8 mouse cellular contexts compared by ENCODE assay signal in the genomic region with DNA sequence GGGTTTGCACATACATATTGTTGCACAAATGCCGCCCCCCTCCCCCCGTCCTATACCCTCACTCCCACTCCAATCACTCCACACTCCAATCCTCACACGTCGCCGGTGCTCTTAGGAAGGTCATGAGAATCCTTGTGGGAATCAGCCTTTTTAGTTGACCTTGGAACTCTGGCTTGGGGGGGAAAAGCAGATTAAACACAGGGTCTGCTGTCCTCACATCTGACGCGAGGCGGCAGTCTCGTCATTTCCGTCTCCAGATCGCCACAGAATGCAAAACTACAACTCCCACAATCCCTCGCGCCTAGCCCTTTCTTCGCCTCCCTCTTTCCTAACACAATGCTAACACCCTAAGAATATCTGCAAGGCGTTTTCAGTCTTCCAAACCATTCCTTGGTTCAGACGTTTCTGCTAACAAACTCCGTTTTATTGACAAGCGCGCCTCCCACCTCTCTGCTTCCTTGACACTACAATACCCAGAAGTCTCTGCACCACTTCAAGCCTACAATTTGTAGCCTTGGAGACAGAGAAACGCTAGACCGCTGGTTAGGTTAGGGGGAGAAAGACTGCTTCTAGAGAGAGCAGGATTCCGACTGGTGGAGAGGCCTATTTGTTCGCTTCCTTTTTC. TPM values are rescaled to one million over a fixed set of nuclear protein-coding genes. Genes with fewer than 3 reads are reported as not detected.
DNase-seq lines count a peak whose midpoint lies in the region; ATAC-seq and TF ChIP-seq lines count a peak whose summit lies in the region.

No protein-coding gene starts in this region.

- H3K4me2 ChIP-seq in forebrain, embryonic 15.5 days (replicated peaks) = peak overlapping the region; percentile 51
- peak overlapping the region; percentile 69 for H3K4me2 ChIP-seq in lung, embryonic 14.5 days

- H3K4me3 ChIP-seq in ES-E14 (ENCODE audit: insufficient read depth in 1 of 2, low read depth in 1 of 2, low read length in 2 of 2, poor library complexity in 1 of 2, severe bottlenecking in 1 of 2) = peak overlapping the region; percentile 72 to 78
- H3K4me3 ChIP-seq in forebrain, embryonic 15.5 days = peak overlapping the region; percentile 59
- peak overlapping the region; percentile 74 for H3K4me3 ChIP-seq in layer of hippocampus, adult 2 months
- H3K4me3 ChIP-seq in lung, embryonic 14.5 days (ENCODE audit: low read depth, low read length) = peak overlapping the region; percentile 47
- peak overlapping the region; percentile 66 for H3K4me3 ChIP-seq in olfactory bulb, adult 2 months (ENCODE audit: insufficient read depth, low read depth, low read length)
- H3K4me3 ChIP-seq in thymus, adult 2 months (ENCODE audit: control insufficient read depth, insufficient read depth, low read length) = peak overlapping the region; percentile 70

- 1% methylated on average over 23 of the region's 23 CpGs for WGBS in forebrain, embryonic 15.5 days
- WGBS in lung, embryonic 14.5 days = 2% methylated on average over 23 of the region's 23 CpGs
- under 1% methylated on average over 23 of the region's 23 CpGs for WGBS in olfactory bulb, adult 2 months
- WGBS in thymus, adult 2 months = 0% methylated on average over 23 of the region's 23 CpGs

- peak; percentile 65 for TF ChIP-seq CTCF in layer of hippocampus, adult 2 months (conservative IDR thresholded peaks at IDR 0.05)
- TF ChIP-seq CTCF in lung, embryonic 14.5 days (IDR thresholded peaks at IDR 0.05; ENCODE audit: low read depth) = peak; percentile 59
- TF ChIP-seq CTCF in olfactory bulb, adult 2 months (IDR thresholded peaks at IDR 0.05; ENCODE audit: insufficient read depth, low read depth, low read length) = peak; percentile 55
- TF ChIP-seq CTCF in thymus, adult 2 months (IDR thresholded peaks at IDR 0.05; ENCODE audit: borderline replicate concordance, control insufficient read depth, extremely low read depth, insufficient read depth, low read length, poor library complexity) = peak; percentile 59; the same call in 1 of the 2 replicates

- in situ Hi-C loops in ES-E14 (cut with MboI; ENCODE audit: low sequenced_read_pairs in 2 of 2, unreplicated experiment in 2 of 2) = no loop called here

- H3K9me3 ChIP-seq in ES-E14 (ENCODE audit: control insufficient read depth, insufficient read depth, low read depth, low read length) = no peaks in the 10 kb centered on the region
- no peaks in the 10 kb centered on the region for H3K9me3 ChIP-seq in forebrain, embryonic 15.5 days
- H3K9me3 ChIP-seq in lung, embryonic 14.5 days (ENCODE audit: low read depth, low read length) = no peaks in the 10 kb centered on the region

- H3K27ac ChIP-seq in ES-E14 (ENCODE audit: insufficient read depth, low read depth, low read length, poor library complexity, severe bottlenecking) = peak overlapping the region; percentile 40; the same call in 1 of the 2 replicates
- peak overlapping the region; percentile 94 for H3K27ac ChIP-seq in forebrain, embryonic 15.5 days (replicated peaks)
- peak overlapping the region; percentile 98 for H3K27ac ChIP-seq in layer of hippocampus, adult 2 months
- peak overlapping the region; percentile 80 for H3K27ac ChIP-seq in lung, embryonic 14.5 days (ENCODE audit: low read depth)
- peak overlapping the region; percentile 87 for H3K27ac ChIP-seq in olfactory bulb, adult 2 months (ENCODE audit: insufficient read depth, low read depth, low read length)
- H3K27ac ChIP-seq in thymus, adult 2 months (ENCODE audit: control insufficient read depth, insufficient read depth, low read length) = peak overlapping the region; percentile 28

- TF ChIP-seq POLR2A in olfactory bulb, adult 2 months (IDR thresholded peaks at IDR 0.05; ENCODE audit: insufficient read depth, low read depth, low read length) = peak; percentile 36; the same call in 1 of the 2 replicates
- TF ChIP-seq POLR2A in thymus, adult 2 months (IDR thresholded peaks at IDR 0.05; ENCODE audit: control insufficient read depth, extremely low read depth, insufficient read depth, low read length, poor library complexity) = peak; percentile 35; the same call in 1 of the 2 replicates

- ATAC-seq in forebrain, embryonic 15.5 days (replicated peaks) = peak; percentile 78
- ATAC-seq in lung, embryonic 14.5 days (ENCODE audit: insufficient read depth) = peak; percentile 69

- no peaks in the 10 kb centered on the region for H3K36me3 ChIP-seq in ES-E14 (ENCODE audit: control insufficient read depth, insufficient read depth, low read length, poor library complexity, severe bottlenecking)
- no peaks in the 10 kb centered on the region for H3K36me3 ChIP-seq in forebrain, embryonic 15.5 days
- H3K36me3 ChIP-seq in lung, embryonic 14.5 days (ENCODE audit: insufficient read depth) = no peaks in the 10 kb centered on the region
- no peaks in the 10 kb centered on the region for H3K36me3 ChIP-seq in thymus, adult 2 months (ENCODE audit: control insufficient read depth, insufficient read depth, low read length)

- no peaks in the 10 kb centered on the region for H3K27me3 ChIP-seq in forebrain, embryonic 15.5 days
- H3K27me3 ChIP-seq in lung, embryonic 14.5 days (ENCODE audit: insufficient read depth, low read length) = no peaks in the 10 kb centered on the region
- no peaks in the 10 kb centered on the region for H3K27me3 ChIP-seq in thymus, adult 2 months (ENCODE audit: control insufficient read depth, insufficient read depth, low read length)

- H3K4me1 ChIP-seq in ES-E14 (ENCODE audit: control insufficient read depth in 2 of 2, insufficient read depth in 2 of 2, low read length in 2 of 2, poor library complexity in 1 of 2) = peaks cover 3 to 5% of the 10 kb centered on the region in 2 experiments; a peak in 2 of 4 replicates
- peaks cover 28% of the 10 kb centered on the region for H3K4me1 ChIP-seq in forebrain, embryonic 15.5 days
- H3K4me1 ChIP-seq in lung, embryonic 14.5 days (ENCODE audit: insufficient read depth) = 0 out of 2 replicates have a peak, but pooled peaks cover 3% of the 10 kb centered on the region
- peaks cover 3% of the 10 kb centered on the region; the same call in 1 of the 2 replicates for H3K4me1 ChIP-seq in olfactory bulb, adult 2 months (ENCODE audit: control insufficient read depth, insufficient read depth, low read length)
- peaks cover 13% of the 10 kb centered on the region for H3K4me1 ChIP-seq in thymus, adult 2 months (replicated peaks; ENCODE audit: control insufficient read depth, insufficient read depth, low read length)

- intact Hi-C loops in heart, postnatal 36 days (cut with DNase I) = loop anchor here (2.0 to 10.0 kb wide), 5 partner anchors 43 to 841 kb away; a partner anchor contains a TSS

- DNase-seq in ES-E14 (ENCODE audit: low read depth, low spot score) = peak; percentile 86
- peak; percentile 70 for DNase-seq in cerebellum, adult 11 months
- DNase-seq in heart, postnatal 36 days = peak; percentile 74 to 79
- DNase-seq in layer of hippocampus, adult 2 months (ENCODE audit: low spot score in 2 of 2) = peak; percentile 75 to 86
- DNase-seq in lung, embryonic 14.5 days = peak; percentile 92
- peak; percentile 80 for DNase-seq in thymus, adult 2 months

- peak overlapping the region; percentile 80 for H3K9ac ChIP-seq in ES-E14 (ENCODE audit: insufficient read depth, low read depth, low read length, poor library complexity, severe bottlenecking)
- H3K9ac ChIP-seq in forebrain, embryonic 15.5 days (replicated peaks) = peak overlapping the region; percentile 61
- H3K9ac ChIP-seq in lung, embryonic 14.5 days = peak overlapping the region; percentile 65

TF ChIP-seq in ES-E14, 5 proteins besides CTCF, POLR2A, EP300 and RAD21:
- peak; percentile 96 for TF ChIP-seq HCFC1 (IDR thresholded peaks at IDR 0.05; ENCODE audit: borderline replicate concordance, insufficient read depth, low read length)
- no peak for TF ChIP-seq ZNF384 (IDR thresholded peaks at IDR 0.05; ENCODE audit: low read depth, low read length)
- no peak for TF ChIP-seq CHD2 (IDR thresholded peaks at IDR 0.05; ENCODE audit: low read depth, low read length)

RNA-seq across cellular contexts. Expression of a gene that starts 2.8 kb away (rescaled TPM):
- total RNA-seq in ES-E14 (2012; rRNA removed) = 2.3 and 3.2 TPM in 2 replicates
- 15.2 and 15.8 TPM in 2 replicates for polyA plus RNA-seq in forebrain, embryonic 15.5 days (2015; fragmentation: Nextera tagmentation; extraction: Ambion mirVana)
- total RNA-seq in heart, postnatal 36 days (2021) = 1 to 10 TPM; 3.4 to 4.0 TPM
- 10 to 100 TPM; 17.8 to 18.3 TPM for total RNA-seq in layer of hippocampus, adult 2 months (2021)
- polyA plus RNA-seq in lung, embryonic 14.5 days (2014; fragmentation: Nextera tagmentation; extraction: Ambion mirVana) = 5.8 and 6.0 TPM in 2 replicates
- polyA plus RNA-seq in olfactory bulb, adult 2 months (2012; ENCODE audit: insufficient read depth, insufficient read length, low replicate concordance, missing spikeins) = not detected in 2 replicates
- polyA plus RNA-seq in thymus, adult 2 months (2012; rRNA removed) = 2.4 and 2.9 TPM in 2 replicates

RNA-seq across cellular contexts. Expression of a gene that starts 31.1 kb away (rescaled TPM):
- total RNA-seq in ES-E14 (2012; rRNA removed) = 9.7 and 12.4 TPM in 2 replicates
- polyA plus RNA-seq in forebrain, embryonic 15.5 days (2015; fragmentation: Nextera tagmentation; extraction: Ambion mirVana) = 0.38 TPM in 1 of 2 replicates, not detected in the other
- not detected for total RNA-seq in heart, postnatal 36 days (2021)
- not detected for total RNA-seq in layer of hippocampus, adult 2 months (2021)
- polyA plus RNA-seq in lung, embryonic 14.5 days (2014; fragmentation: Nextera tagmentation; extraction: Ambion mirVana) = not detected in 2 replicates
- not detected in 2 replicates for polyA plus RNA-seq in olfactory bulb, adult 2 months (2012; ENCODE audit: insufficient read depth, insufficient read length, low replicate concordance, missing spikeins)
- polyA plus RNA-seq in thymus, adult 2 months (2012; rRNA removed) = not detected in 2 replicates

RNA-seq across cellular contexts. Expression of a gene that starts 47.5 kb away (rescaled TPM):
- total RNA-seq in ES-E14 (2012; rRNA removed) = 3.2 and 3.6 TPM in 2 replicates
- 12.3 and 13.8 TPM in 2 replicates for polyA plus RNA-seq in forebrain, embryonic 15.5 days (2015; fragmentation: Nextera tagmentation; extraction: Ambion mirVana)
- 1 to 10 TPM; 1.1 to 1.8 TPM for total RNA-seq in heart, postnatal 36 days (2021)
- total RNA-seq in layer of hippocampus, adult 2 months (2021) = 10 to 100 TPM; 13.3 to 14.4 TPM
- polyA plus RNA-seq in lung, embryonic 14.5 days (2014; fragmentation: Nextera tagmentation; extraction: Ambion mirVana) = 5.3 and 6.6 TPM in 2 replicates
- not detected in 2 replicates for polyA plus RNA-seq in olfactory bulb, adult 2 months (2012; ENCODE audit: insufficient read depth, insufficient read length, low replicate concordance, missing spikeins)
- polyA plus RNA-seq in thymus, adult 2 months (2012; rRNA removed) = 0.82 and 0.99 TPM in 2 replicates

RNA-seq across cellular contexts. Expression of a gene that starts 60.0 kb away (rescaled TPM):
- 2.5 and 2.9 TPM in 2 replicates for total RNA-seq in ES-E14 (2012; rRNA removed)
- polyA plus RNA-seq in forebrain, embryonic 15.5 days (2015; fragmentation: Nextera tagmentation; extraction: Ambion mirVana) = 5.7 and 6.0 TPM in 2 replicates
- total RNA-seq in heart, postnatal 36 days (2021) = under 1 TPM; 0.16 to 0.33 TPM
- total RNA-seq in layer of hippocampus, adult 2 months (2021) = 1 to 10 TPM; 7.1 to 8.3 TPM
- polyA plus RNA-seq in lung, embryonic 14.5 days (2014; fragmentation: Nextera tagmentation; extraction: Ambion mirVana) = 1.2 and 1.6 TPM in 2 replicates
- not detected in 2 replicates for polyA plus RNA-seq in olfactory bulb, adult 2 months (2012; ENCODE audit: insufficient read depth, insufficient read length, low replicate concordance, missing spikeins)
- 0.18 and 0.22 TPM in 2 replicates for polyA plus RNA-seq in thymus, adult 2 months (2012; rRNA removed)

Comparison
In these comparisons a context has a peak if more than half of its experiments do, and no peak if none do; other contexts are left out.
1. Peak in every context shown above with its lines: DNase-seq, ATAC-seq, H3K4me3 ChIP-seq and H3K27ac ChIP-seq.
2. H3K27ac ChIP-seq: peak in every context shown above with its lines; median percentile 98 in layer of hippocampus, adult 2 months; 94 in forebrain, embryonic 15.5 days; 87 in olfactory bulb, adult 2 months; 80 in lung, embryonic 14.5 days; 40 in ES-E14; 28 in thymus, adult 2 months.